Mouse (Mus musculus) lung, postnatal 14 days (tissue): ENCODE data around the gene Secisbp2l.

ENCODE experiments used
- DNase-seq: peaks from one replicate; pipeline ENCODE4 v3.0.0; 2021

Secisbp2l gene

DNA sequence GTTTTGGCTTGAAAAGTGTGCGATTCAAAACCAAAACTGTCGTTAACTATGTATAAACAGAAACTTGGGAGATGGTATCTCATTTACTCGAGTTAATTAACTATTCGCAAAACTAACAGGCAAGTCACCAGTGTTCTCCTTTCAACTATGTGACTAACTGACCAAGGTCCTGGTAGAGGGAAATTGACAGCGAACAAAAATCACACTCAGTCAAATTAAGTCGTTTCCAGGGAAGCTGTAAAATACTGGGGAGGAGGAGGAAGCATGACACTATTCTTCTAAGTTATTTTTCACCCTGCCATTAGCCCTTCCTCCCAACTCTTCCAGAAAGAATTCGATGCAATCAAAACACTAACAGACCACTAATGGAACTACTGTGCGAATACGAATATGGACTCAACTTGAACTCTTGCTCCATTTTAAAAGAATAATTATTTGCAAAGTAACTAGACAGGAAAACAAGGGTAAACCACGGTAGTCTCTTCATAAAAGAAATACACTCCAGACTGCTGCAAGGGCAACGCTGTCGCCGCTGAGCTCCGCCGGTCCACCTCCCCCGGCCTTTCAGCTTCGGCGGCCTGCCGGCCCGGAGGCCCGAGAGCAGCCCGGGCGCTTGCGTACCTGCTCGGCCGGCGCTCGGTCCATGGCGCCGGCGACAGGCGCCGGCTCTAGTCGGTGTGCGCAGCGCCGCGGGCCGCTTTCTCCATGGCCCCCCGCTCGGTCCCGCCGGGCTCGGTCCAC lies 522 bp downstream of the Secisbp2l start:
- DNase-seq: no peak

DNA sequence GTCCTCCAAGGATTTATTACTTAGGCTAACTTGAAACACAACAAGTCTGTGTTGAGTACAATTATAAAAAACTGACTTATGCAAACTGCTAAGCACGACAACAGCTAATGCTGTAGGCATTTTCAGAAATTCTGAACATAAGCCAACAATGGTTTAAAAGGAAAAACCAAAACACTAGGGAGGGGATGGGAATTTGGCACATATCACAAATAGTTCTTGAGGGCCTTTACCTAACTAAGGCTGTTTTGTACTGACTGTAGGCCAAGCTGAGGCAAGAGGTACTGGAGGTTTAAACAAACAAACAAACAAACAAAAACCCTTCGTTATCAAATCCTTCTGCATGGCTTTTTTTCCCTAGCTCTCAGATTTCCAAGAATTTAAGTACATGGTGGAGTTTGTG lies 1.7 kb downstream of the Secisbp2l start:
- no peak for DNase-seq

DNA sequence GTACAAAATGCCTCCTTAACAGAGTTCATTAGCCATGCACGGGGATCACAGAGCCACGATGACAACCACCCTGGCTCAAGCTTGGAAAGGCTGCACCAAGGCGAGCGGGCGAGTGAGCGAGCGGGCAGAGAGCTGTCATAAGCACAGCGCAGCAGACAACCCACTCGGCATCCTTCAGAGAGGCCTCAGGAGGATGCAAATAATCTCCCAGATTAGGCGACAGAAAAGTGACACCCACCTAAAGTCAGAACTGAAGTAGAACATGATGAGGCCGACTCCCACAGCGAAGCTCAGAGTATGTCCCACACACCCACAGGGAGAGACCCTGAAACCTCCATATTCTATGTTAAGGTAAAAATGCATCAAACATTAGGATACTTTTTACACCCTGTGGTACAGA lies 4.3 kb downstream of the Secisbp2l start:
- no peak for DNase-seq

DNA sequence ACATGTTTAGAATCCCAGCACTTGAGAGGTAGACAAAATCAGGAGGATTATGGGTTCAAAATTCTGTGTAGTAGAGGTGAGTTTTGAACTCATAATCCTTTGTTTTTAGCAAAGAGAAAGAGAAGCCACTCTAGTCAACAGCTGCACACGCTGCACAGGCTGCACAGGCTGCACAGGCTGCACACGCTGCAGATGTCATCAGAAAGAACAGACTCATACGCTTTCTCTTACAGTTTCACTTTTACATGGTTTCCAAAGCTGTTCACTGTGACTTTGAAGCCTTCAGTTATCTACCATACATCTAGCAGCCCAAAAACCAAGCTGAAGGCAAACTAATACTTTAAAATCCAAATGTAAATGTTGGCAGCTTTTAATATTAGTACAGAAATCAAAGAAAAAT lies 5.7 kb downstream of the Secisbp2l start:
- DNase-seq: no peak

DNA sequence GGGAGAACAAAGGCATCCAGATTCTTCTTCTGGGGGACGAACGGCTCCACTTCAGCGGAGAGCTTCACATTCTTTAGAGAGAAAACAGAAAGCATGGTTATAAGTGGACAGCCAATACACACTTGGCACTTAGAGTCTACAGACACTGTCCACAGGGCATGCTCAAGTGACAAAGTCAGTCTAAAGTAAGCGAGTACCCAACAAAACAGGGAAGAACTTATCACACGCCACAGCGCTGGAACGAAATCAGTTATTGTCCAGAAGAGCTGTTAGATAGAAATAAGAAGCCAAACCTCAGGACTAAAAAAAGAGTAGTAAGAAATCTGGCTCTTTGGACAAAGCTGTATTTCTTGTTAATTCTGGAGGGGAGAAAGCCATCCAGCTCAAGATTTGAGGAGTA lies 7.0 kb downstream of the Secisbp2l start:
- DNase-seq: no peak

DNA sequence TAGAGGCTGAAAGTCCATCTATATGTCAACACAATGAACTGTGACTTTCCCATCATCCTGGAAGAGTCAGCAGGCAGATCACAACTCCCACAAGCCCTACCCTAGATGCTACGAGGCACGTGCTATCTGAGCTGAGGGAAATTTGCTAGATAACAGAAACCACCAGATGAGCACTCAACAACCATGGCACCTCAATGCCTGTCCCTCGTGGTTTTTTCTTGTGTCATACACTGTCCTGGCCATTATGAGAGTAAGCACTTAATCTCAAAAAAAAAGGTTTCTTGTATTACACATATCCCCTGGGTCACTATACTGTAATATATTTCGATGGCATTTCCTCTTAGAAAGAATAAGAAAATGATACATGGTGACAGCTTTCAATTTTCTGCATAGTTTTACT lies 7.8 kb downstream of the Secisbp2l start:
- no peak for DNase-seq

DNA sequence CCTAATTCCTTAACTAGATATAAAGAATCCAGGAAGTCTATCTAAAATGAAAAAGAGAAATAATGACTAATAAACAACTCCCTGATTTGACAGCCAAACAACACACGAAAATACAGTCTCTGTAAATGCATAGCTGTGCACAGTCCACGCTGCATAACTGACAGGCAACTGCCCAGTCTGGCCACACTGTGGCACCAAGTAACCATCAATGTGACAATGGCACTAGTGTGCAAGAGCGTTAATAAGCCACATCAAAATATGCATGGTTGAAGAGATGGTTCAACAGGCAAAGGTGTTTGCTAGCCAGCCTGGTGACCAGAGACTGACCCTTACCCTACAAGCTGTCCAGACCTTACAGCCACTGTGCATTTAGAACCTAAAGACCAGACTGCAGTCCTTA lies 17.6 kb downstream of the Secisbp2l start:
- peak; percentile 33 for DNase-seq

DNA sequence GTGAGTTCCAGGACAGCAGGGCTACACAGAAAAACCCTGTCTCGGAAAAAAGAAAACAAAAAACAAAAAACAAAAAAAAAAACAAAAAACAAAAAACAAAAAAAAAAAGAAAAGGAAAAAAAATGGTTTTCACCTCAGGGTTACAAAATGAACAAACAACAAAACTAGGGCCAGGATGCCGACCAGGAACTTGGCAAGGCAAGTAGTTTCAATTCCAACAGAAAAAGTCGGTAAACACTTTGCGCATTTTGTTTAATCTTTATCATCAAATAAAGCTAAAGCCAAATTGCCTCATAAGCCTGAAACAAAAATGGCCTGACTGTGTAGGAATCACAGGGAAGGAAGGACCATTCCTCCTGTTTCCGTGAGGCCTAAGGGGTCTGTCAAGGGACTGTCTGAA lies 18.1 kb downstream of the Secisbp2l start:
- no peak for DNase-seq

DNA sequence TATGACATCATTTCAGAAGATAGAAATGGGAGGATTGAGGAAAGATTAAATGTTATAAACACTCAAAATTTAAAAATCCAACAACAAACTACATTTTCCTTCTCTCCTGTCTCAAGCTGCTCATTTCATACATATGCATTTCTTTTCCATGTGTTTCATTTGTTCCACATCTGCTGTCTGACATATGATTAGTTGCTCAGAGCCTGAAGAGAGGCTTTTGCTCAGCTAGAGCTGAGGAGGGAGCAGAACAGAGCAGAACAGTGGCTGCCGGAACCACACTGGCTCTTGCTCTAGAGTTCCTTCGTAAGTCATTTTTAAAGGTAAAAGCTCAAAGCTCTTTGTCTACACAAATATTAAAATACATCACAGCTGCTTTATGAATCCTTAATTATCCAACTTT lies 33.3 kb downstream of the Secisbp2l start:
- DNase-seq: no peak

DNA sequence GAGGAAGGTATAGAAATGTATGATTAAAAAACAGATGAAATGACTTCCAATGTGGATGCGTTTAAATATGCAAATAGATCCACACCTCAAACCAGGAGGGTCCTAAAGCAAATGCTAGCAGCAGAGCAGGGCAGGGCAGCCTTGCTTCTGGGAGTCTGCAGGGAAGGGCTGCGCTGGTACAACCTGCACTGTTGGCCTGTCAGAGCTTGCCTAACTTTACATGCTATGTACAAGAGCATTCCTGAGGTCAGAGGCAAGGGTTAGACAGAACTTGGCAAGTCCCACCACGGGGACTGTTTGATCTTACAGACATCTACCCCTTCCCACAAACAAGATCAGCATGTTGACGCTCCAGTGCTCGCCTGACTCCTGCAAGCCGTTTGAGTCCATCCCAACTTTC lies 43.3 kb downstream of the Secisbp2l start:
- DNase-seq: no peak

DNA sequence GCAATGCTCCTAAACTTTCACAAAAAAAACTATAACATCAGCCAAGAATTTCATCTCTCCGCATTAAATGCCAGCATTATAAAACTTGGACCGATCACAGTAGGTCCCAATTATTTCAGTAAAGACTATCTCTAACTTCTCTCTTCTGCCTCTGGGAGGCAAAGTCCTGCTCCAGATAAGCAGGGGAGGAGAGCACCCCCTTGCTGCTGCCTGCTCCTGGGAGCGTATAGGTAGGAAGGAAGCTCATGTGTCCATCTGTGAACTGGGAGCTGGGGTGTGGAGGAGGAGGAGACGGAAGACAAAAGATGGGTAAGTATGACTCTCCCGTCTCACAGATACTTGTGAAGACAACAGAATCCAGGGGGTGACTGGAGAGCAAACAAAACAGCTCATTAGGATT lies 44.0 kb downstream of the Secisbp2l start:
- DNase-seq: no peak

DNA sequence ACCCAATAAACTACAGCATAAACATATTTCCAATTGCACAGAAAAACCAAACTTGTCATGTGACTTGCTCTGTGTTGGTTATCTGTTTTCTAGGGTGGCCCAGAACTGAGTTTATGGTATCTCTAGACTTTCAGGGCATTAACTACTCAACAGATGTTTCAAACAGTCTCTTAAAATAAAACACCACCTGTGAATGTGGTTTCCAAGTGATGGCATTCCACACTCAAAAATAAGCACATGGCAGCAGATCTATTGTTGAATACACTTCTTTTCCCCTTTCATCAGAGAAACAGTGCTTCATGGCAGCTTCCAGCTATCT lies 46.7 kb downstream of the Secisbp2l start:
- DNase-seq: no peak

DNA sequence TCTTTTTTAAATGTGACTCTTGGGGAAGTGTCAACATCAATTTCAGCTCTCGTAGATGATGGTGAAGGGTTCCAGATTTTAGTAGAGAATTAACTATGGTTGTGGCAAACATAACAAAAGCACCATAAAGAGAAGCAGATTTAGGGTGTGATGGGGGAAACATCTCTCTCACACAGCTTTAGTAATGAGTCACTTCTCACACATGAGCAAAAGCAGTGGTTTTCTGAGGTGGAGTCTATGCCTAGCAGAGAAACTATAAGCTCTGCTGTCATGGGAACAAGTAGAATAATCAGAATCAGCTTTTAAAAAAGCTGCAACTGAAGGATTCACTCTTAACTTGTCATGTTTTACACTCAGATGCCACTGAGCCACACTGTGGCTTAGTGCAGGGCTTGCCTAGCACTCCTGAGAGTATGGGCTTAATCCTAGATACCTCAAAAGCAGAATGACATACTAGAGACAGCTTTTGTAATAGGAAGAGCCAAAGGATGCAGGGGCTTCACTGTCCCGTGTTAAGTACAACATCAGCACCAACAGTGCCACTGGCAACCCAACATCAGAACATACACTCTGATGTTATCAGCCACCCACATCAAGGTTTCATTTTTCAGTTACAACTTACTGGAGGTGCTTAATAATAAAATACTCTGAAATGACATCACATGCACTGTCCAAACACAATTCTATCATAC lies 47.2 kb downstream of the Secisbp2l start:
- no peak for DNase-seq

DNA sequence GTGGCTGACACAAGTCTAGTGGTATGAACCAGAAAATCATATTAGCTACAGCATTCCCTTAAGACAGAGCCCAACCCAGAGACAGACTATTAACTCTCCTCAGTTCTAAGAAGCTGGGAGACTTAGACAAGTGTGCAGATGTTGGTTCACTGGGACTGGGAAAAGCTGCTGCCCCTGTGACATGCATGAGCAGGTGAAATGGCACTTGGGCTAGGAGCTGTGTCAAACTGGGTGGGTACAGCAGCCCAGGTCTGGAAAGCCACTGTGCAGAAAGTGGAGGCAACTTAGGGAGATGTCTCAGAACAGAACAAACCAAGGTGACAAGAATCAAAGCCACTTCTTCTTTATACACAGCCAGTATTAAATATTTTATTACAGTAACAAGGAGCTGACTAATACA lies 47.9 kb downstream of the Secisbp2l start:
- no peak for DNase-seq

DNA sequence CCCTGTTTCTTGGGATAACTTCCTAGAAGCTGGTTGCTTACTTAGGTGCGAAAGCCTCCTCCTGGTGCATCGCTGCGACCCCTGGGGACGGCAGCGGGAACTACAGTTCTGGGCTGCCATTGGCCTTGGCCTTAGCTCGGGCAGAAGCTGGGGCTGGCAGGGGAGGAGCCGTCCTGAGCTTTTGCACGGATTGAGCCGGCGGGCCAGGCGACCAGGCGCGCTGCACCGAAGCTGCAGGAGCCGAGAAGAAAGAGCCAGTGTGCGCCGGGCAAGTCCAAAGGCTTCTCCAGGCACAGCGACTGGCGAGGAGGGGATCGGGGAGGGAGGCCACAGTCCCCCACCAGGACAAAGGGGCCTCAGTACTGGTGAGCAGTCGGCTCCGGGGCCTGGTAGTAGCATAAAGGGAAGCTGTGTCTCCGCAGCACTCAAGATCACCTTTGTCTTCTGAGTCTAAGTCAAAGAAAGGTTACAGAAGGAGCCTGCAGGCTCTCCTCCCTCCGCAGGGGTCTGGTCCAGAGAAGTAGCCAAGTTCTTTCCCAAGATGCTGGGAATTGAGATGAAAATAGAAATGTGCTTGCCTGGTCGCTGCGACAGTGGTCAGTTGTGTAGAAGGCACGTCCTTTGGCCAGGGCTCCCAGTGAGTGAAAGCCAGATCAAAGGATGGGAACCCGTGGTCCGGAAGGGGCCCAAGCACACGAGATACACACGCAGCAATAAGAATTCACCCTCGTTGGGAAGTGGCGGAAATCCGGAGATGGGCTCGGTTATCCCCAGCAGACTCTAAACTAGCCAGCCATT lies 50.7 kb downstream of the Secisbp2l start:
- peak; percentile 96 for DNase-seq

DNA sequence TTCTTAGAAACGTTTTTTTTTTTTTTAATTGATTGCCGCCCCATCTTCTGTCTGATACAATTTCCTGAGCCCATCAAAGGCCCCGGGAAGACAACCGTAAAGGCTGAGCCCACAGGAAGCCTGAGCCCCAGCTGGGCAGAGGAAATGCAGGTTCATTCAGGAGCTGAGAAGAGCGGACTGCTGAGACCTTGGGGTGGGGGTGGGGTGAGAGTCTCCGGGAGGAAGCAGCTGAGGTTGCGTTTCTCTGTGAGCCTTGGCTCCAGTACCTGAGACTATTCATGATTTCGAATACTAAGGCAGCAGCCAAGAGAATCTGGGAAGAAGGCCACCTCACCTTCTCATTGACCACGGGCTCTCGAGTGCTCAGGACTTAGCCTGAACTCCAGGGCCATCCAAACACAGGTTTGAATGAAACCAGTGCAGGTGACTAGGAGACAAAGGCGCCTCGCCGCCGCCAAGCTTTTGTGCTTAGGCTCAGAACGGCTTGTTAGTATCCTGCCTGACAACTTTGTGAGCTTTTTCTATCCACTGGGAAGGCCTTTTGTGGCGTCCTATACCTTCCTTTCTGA lies 58.0 kb downstream of the Secisbp2l start:
- DNase-seq: no peak

DNA sequence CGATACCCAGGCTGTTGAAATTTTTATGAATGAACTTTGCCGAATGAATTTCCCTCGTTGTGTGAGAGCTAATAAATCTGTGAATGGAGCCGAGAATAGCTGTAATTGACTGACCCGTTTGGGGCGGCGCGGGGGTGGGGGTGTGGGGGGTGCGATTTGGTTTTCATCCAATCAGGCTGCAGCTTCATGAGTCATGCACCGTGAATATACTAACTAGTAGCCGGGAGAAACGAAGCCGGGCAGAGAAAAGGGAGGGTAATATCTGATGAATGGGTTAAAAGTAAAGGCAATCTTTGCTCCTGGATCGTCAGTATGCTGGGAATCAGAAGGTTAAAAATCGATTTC lies 58.6 kb downstream of the Secisbp2l start, which contains the start of gene Shc4:
TSS of gene Shc4 (minus strand) at position 63 of the 345 bp plus-strand sequence.
- no peak for DNase-seq

DNA sequence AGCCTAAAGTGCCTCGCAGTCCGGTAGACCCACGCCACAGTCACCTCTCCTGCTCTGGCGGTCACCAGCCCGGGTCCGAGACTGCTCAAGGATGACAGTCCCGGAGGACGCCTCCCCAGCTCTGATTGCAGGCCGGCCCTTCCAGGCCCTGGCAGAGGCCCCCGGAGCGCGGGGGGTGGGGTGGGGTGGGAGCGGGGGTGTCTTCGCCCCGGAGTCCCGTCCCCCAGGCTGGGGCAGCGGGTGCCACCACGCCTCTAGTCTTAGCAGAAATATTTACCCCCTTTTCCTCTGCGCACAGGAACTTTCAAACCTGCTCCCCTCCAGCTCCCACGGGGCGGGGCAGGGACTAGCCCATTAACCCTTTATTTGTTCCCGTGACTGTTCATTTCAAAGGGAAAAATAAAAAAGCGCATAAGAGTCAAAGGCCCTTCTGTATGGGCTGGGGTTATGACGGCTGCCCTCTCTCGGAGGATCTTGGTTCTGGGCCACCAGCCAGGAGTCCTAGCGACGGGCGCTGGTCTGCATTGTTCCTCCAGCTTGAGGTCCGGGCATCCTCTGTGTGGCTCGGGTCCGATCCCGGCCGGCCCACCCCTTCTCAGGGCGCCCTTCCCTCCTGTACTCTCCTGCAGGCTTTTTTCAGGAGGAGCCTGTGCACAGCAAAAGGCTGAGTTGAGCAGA lies 59.1 kb downstream of the Secisbp2l start:
- DNase-seq: peak; percentile 61

DNA sequence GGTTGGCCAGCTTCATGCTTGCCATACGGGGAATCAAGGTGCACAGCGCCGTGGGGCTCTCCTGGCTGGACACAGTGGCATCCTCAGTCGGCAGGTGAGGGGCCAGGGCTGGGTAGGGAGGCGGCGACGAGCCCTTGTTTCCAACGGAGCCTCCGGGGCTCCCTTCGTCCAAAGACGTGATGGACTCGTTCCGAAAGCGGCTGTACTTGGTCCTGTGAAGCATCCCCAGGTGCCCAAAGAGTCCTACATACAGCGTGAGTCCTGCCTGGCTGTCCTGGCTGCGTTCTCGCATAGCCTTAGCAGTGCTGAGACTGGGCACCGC lies 59.6 kb downstream of the Secisbp2l start:
- no peak for DNase-seq

DNA sequence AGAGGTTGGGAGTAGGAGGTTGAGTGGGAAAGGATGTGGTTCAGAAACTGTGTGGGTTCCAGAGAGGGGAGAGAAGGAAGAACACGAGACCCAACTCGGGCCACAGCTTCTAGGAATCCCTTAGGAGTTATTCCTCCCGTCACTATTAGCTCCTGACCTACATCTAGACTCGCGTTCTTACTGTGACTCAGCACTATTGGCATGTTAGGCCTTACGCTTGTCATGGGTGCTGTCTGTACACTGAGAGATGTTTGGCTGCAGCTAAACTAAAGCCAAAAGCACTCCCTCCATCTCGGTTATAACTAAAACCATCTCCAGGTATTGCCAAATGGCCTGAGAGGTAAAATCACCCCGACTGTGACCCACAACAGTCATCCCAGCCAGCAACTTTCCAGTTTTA lies 66.1 kb downstream of the Secisbp2l start:
- DNase-seq: no peak

DNA sequence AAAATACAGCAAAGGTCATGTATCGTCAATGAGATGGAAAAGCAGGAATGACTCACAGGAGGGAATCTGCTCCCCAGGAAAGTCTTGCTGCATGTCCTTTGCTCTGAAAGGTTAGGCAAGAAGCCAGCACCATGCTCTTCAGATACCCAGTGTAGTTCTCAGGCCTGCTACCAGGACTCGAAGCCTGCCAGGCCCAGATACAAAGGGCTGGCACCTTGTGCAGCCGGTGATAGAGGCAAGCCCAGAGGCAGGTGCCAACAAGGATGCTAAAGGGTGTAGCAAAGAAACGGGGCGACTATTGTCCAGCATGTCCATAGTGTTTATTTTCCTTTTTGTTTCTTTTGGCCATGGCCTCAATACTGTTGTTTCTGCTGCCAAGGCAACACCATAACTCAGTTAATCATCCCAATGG lies 76.2 kb downstream of the Secisbp2l start:
- DNase-seq: no peak

DNA sequence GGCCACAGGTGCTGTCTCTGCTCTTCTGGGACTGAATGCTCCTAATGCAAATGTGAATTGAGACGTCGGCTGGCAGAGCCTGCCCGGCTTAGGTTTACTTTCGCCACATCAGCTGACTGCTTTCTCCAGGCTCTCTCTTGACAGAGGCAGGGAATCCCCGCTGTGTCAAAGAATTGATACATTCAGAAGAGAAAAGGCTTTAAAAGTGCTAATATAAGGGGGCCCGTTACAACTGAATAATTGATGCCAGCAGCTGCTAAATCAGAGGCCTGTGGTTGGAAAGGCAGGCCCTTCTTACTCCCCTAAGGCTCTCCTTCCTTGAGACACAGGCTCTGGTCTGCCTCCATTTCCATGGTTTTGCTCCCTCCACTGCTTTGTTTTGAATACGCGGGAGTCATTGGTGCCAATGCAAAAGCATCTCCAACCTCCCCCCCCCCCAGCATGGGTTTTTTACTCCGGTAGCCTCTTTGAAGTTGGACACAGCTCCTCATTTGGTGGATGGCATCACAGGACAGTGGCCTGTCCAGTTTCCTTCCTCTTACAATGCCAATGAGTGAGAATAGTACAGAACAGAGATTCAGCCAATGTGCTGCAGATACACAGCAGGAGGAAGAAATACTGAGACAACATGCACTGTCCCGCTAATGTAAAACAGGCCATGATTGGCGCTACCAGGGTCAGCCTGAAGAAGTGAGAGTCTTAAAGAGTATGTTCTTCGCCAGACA lies 77.6 kb downstream of the Secisbp2l start:
- no peak for DNase-seq

DNA sequence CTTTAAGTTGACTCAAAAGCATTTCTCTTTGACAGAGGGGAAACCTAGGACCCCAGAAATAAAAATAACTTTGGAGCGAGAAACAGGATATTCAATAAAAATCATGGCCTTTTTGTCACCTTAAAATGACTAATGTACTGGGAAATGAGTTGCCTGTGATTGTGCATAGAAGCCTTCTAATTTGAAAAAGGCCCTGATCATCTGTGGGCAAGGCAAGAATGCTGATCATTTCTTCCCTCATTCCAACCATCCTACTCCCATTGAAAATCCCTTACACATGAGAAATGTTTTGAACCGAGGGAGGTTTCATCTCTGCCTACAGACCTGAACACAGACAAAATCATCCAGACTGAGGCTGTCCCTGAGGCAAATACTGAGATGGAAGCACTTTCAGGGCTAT lies 79.8 kb downstream of the Secisbp2l start:
- no peak for DNase-seq
